Mouse (Mus musculus) small intestine, adult 2 months (tissue): ENCODE measurements around the gene Hmbs.

Experiments used
- CTCF ChIP-seq: fragments of 200-500 bp; IDR thresholded peaks from 2 replicates; pipeline ENCODE4 v1.5.1; 2012; ENCODE audit warnings: low read depth, mild to moderate bottlenecking, control low read depth, inconsistent platforms, low read length, moderate library complexity, mixed read lengths; ENCODE audit not compliant: insufficient replicate concordance, insufficient read length; ENCODE audit errors: extremely low read depth
- POLR2A ChIP-seq: fragments of 200-500 bp; IDR thresholded peaks from 2 replicates; pipeline ENCODE4 v1.6.1; 2012; ENCODE audit warnings: low read depth, mild to moderate bottlenecking, control low read depth, inconsistent platforms, low read length, moderate library complexity

DNA sequence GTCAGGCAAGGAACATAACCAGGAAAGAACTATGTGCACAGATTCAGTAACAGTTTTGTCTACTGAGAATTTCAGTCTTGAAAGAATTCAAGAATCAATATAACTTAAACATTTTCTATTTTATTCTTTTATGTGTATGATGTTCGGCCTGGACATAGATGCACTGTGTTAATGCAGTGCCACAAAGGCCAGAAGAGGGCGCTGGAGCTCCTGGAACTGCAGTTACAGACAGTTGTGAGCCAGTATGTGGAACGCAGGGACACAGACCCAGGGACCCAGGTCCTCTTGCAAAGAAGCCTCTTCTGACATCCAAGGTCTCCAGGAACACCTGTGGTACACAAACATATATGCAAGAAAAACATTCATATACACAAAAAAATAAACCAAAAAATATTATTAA is 20.5 kb upstream of the Hmbs start:
- TF ChIP-seq CTCF, result peak; percentile 42; the same call in 1 of the 2 replicates
- no peak for TF ChIP-seq POLR2A
